Mouse (Mus musculus): Measurements from ENCODE around the gene Upf3a. TPM values are rescaled to one million over a fixed set of nuclear protein-coding genes. Genes with fewer than 3 reads are reported as not detected.
"Not testable (repeated sequence)": the region's sequence is repeated elsewhere in the genome, so short reads cannot be mapped to it uniquely, and the experiment has no call there.

Gene Upf3a
- polyA plus RNA-seq, 1 experiment from 2014 or later = 36.3 TPM

- H3K27ac ChIP-seq = no peak overlapping the region
- no peak overlapping the region for H3K9ac ChIP-seq
- H3K9me3 ChIP-seq (ENCODE audit: control insufficient read depth, low read length) = no peaks in the 10 kb centered on the region
- no peak for ATAC-seq (ENCODE audit: low FRiP score)
- H3K4me2 ChIP-seq (replicated peaks) = no peak overlapping the region
- 83% methylated on average over 7 of the region's 7 CpGs for WGBS
- no peaks in the 10 kb centered on the region for H3K27me3 ChIP-seq (ENCODE audit: control insufficient read depth, insufficient read depth, low read length)
- no peak overlapping the region for H3K4me3 ChIP-seq (replicated peaks; ENCODE audit: low read length)
- no peaks in the 10 kb centered on the region for H3K4me1 ChIP-seq (replicated peaks; ENCODE audit: control insufficient read depth, insufficient read depth, low read length)
- DNase-seq (ENCODE audit: low spot score) = no peak
- H3K36me3 ChIP-seq (replicated peaks; ENCODE audit: control insufficient read depth, insufficient read depth) = no peaks in the 10 kb centered on the region
These were observed 43.3 kb downstream of the Upf3a start for GRCm38 (mm10) chr8:13828598-13829172.

- not testable (repeated sequence) for ATAC-seq (ENCODE audit: low FRiP score); H3K27ac ChIP-seq; H3K36me3 ChIP-seq (replicated peaks; ENCODE audit: control insufficient read depth, insufficient read depth); H3K4me1 ChIP-seq (replicated peaks; ENCODE audit: control insufficient read depth, insufficient read depth, low read length); H3K4me3 ChIP-seq (replicated peaks; ENCODE audit: low read length); H3K27me3 ChIP-seq (ENCODE audit: control insufficient read depth, insufficient read depth, low read length); H3K9me3 ChIP-seq (ENCODE audit: control insufficient read depth, low read length); H3K9ac ChIP-seq; H3K4me2 ChIP-seq (replicated peaks); DNase-seq (ENCODE audit: low spot score)
- 87% methylated on average over 5 of the region's 5 CpGs for WGBS
These were observed 52.9 kb downstream of the Upf3a start, which contains the start of gene AF366264 for GRCm38 (mm10) chr8:13838289-13838688. Gene AF366264 (minus strand): TSS chr8:13838389.

GRCm38 (mm10) chr8:13843286-13843685, 57.9 kb downstream of the Upf3a start:
- DNase-seq (ENCODE audit: low spot score); H3K9me3 ChIP-seq (ENCODE audit: control insufficient read depth, low read length); H3K27ac ChIP-seq; H3K9ac ChIP-seq; H3K4me2 ChIP-seq (replicated peaks); H3K4me1 ChIP-seq (replicated peaks; ENCODE audit: control insufficient read depth, insufficient read depth, low read length); H3K4me3 ChIP-seq (replicated peaks; ENCODE audit: low read length); H3K27me3 ChIP-seq (ENCODE audit: control insufficient read depth, insufficient read depth, low read length); ATAC-seq (ENCODE audit: low FRiP score); H3K36me3 ChIP-seq (replicated peaks; ENCODE audit: control insufficient read depth, insufficient read depth): not testable (repeated sequence)
- 91% methylated on average over 1 of the region's 1 CpGs for WGBS

Other genes with a start within 250 kb of the Upf3a start
- gene 1700029H14Rik, start 223.2 kb upstream of the Upf3a start, polyA plus RNA-seq (2014; fragmentation: Nextera tagmentation; extraction: Ambion mirVana) = not detected in 2 replicates
- 32.6 and 37.3 TPM in 2 replicates for gene Rasa3, start 108.0 kb upstream of the Upf3a start, polyA plus RNA-seq (2014; fragmentation: Nextera tagmentation; extraction: Ambion mirVana)
- gene Cfap97d2, start 79.7 kb upstream of the Upf3a start, polyA plus RNA-seq (2014; fragmentation: Nextera tagmentation; extraction: Ambion mirVana) = 0.73 and 1.7 TPM in 2 replicates
- 173 and 180 TPM in 2 replicates for gene Cdc16, start 27.9 kb upstream of the Upf3a start, polyA plus RNA-seq (2014; fragmentation: Nextera tagmentation; extraction: Ambion mirVana)
- not detected in 2 replicates for gene AF366264, start 52.8 kb downstream of the Upf3a start, polyA plus RNA-seq (2014; fragmentation: Nextera tagmentation; extraction: Ambion mirVana)
- 53.6 and 60.4 TPM in 2 replicates for gene Champ1, start 84.0 kb downstream of the Upf3a start, polyA plus RNA-seq (2014; fragmentation: Nextera tagmentation; extraction: Ambion mirVana)
- 144 and 149 TPM in 2 replicates for gene Coprs, start 104.7 kb downstream of the Upf3a start, polyA plus RNA-seq (2014; fragmentation: Nextera tagmentation; extraction: Ambion mirVana)